Mouse (Mus musculus): ENCODE results near the gene Fstl4. TPM values are rescaled to one million over a fixed set of nuclear protein-coding genes. Genes with fewer than 3 reads are reported as not detected.
A peak's percentile ranks its signal among the peaks of the same experiment; 100 is the strongest.

Gene Fstl4
- 7.3 and 15.0 TPM in 2 replicates for polyA plus RNA-seq (2016; fragmentation: Nextera tagmentation; extraction: Ambion mirVana)

DNA sequence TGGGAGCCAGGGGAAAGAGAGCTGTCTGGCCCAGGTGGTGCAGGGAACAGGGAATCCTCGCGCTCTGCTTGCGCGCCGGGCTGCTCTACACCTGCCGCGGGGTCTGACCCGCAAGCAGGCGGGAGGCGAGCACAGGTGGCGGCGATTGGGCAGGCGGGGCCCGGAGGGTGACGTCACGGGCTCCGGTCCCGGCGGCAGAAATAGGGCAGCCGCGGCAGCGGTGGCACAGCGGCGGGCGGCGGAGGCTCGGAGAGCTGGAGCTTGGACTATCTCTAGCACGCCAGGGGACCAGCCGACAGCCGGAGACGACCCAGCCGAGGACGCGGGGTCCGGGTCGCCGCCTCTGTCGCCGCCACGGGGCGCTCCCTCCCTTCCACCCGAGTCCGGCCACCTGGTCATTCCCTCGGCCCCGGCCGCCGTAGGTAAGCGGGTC is at the start of gene Fstl4:
TSS of gene Fstl4 (plus strand) at position 174 of the 433 bp plus-strand sequence.
- no peaks in the 10 kb centered on the region for H3K9me3 ChIP-seq
- DNase-seq (ENCODE audit: low spot score): peak; percentile 71
- WGBS: under 1% methylated on average over 44 of the region's 48 CpGs
- no peaks in the 10 kb centered on the region for H3K36me3 ChIP-seq
- peak within 1 kb of the TSS; percentile 76 for H3K4me3 ChIP-seq
- H3K27ac ChIP-seq: peak within 1 kb of the TSS; percentile 86
- H3K27me3 ChIP-seq (ENCODE audit: insufficient read depth, poor library complexity, severe bottlenecking): peaks cover 51% of the 10 kb centered on the region
- H3K4me1 ChIP-seq: peaks cover 29% of the 10 kb centered on the region

DNA sequence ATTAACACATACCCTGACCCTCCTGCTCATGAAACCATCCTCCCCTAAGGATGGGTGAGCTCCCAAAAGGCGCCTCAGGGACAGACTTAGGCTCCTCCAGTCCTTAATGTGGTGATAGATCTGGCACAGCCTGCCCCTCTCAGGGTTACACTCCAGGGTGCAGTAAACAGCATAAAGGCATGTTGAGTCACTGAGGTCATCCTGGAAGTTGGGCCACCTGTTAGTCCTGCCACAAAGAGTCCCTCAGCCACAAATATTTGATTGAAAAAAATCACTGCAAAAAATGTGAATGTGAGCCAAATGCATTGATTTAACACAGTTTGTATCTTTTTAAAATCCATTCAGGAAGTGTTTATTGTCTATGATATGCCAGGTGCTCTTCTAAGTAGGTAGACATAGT is 45.9 kb upstream of the Fstl4 start:
- Histone ChIP-seq H3K4me1 (no peaks in the 10 kb centered on the region), H3K36me3 (no peaks in the 10 kb centered on the region), H3K27ac (no peak overlapping the region), H3K4me3 (no peak overlapping the region), H3K27me3 (ENCODE audit: insufficient read depth, poor library complexity, severe bottlenecking) (no peaks in the 10 kb centered on the region), H3K9me3 (no peaks in the 10 kb centered on the region)
- no peak for DNase-seq (ENCODE audit: low spot score)
- WGBS: 41% methylated on average over 1 of the region's 1 CpGs

DNA sequence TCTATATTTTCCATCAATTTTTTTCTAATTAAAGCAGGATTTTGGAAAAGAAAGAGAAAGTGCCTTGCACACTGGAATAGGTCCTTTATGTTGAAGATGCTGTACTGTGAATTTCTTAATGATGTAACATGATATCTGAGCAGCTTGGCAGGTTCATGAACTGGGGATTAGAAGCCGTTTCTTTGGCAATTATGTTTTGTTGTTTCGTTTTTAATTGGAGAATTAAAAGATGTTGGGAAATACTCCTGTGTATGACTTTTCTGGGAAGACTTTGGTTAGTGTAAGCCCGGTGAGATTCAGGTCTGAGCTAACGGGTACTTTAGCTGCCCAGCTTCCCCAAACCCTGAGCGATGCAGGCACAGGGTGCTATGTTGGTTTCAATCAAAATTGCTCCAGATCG is 43.3 kb upstream of the Fstl4 start:
- no peak overlapping the region for H3K4me3 ChIP-seq
- DNase-seq (ENCODE audit: low spot score): no peak
- no peaks in the 10 kb centered on the region for H3K27me3 ChIP-seq (ENCODE audit: insufficient read depth, poor library complexity, severe bottlenecking)

DNA sequence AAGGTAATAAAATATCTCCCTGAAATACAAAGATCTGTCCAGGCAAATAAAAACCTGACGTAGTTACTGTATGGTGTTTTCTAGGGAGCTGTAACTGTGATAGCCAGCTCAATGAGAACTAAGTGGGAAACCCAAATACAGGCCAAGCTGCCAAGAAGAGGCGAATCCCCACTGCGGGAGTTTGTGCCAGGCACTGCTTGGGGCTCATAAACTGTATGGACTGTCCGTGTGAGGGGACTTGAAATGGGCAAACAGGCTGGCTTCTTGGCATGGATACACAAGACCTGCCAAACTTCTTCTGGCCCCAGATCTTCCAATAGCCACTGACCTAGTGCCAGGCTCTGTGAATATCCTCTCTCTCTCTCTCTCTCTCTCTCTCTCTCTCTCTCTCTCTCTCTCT is 41.7 kb upstream of the Fstl4 start:
- WGBS: 86% methylated on average over 4 of the region's 4 CpGs
- no peak for DNase-seq (ENCODE audit: low spot score)
- H3K9me3 ChIP-seq: 0 out of 2 replicates have a peak, but pooled peaks cover 2% of the 10 kb centered on the region
- H3K36me3 ChIP-seq: no peaks in the 10 kb centered on the region
- no peaks in the 10 kb centered on the region for H3K4me1 ChIP-seq
- H3K4me3 ChIP-seq: no peak overlapping the region
- H3K27ac ChIP-seq: no peak overlapping the region
- no peaks in the 10 kb centered on the region for H3K27me3 ChIP-seq (ENCODE audit: insufficient read depth, poor library complexity, severe bottlenecking)

More for the DNA sequence above, 43.3 kb upstream of the Fstl4 start:
- H3K36me3 ChIP-seq: no peaks in the 10 kb centered on the region
- no peak overlapping the region for H3K27ac ChIP-seq
- 0 out of 2 replicates have a peak, but pooled peaks cover 1% of the 10 kb centered on the region for H3K9me3 ChIP-seq
- no peaks in the 10 kb centered on the region for H3K4me1 ChIP-seq
- 81% methylated on average over 6 of the region's 6 CpGs for WGBS

DNA sequence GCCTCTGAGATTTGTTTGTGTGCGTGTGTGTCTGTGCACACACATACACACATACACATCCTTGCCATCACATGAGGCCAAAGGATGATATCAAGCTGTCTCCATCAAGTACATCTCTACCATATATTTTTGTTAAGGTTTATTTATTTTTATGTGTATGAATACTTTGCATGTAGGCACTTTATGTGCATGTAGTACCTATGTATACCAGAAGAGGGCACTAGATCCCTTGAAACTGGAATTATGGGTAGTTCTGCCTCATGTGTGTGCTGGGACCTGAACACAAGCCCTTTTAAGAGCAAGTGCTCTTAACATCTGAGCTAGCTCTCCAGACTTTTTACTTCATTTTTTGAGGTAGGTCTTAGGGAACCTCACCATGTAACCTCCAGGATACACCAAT is 38.4 kb upstream of the Fstl4 start:
- Histone ChIP-seq H3K27me3 (ENCODE audit: insufficient read depth, poor library complexity, severe bottlenecking) (no peaks in the 10 kb centered on the region), H3K27ac (no peak overlapping the region), H3K36me3 (no peaks in the 10 kb centered on the region), H3K4me1 (no peaks in the 10 kb centered on the region), H3K4me3 (no peak overlapping the region), H3K9me3 (0 out of 2 replicates have a peak, but pooled peaks cover 2% of the 10 kb centered on the region)
- DNase-seq (ENCODE audit: low spot score): no peak
- 100% methylated on average over 1 of the region's 1 CpGs for WGBS

DNA sequence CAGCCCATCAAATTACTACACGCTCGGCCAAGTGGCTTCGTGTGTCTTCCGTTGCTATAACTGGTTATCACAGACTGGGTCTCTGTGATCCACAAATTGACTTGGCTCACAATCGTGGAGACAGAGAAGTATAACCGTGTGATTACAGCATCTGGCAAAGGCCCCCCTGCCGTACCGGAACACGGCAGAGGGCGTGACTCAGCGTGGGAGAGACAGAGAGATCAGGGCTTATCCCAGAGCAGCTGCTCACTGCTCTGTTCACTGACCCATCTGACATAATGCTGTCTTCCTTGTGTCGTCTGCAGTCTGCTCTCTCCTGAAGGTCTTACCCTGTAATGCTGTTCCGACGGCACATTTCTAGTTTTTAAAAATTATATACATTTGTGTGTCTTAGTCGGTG is 36.0 kb upstream of the Fstl4 start:
- no peak overlapping the region for H3K27ac ChIP-seq
- 0 out of 2 replicates have a peak, but pooled peaks cover 2% of the 10 kb centered on the region for H3K9me3 ChIP-seq
- H3K27me3 ChIP-seq (ENCODE audit: insufficient read depth, poor library complexity, severe bottlenecking): no peaks in the 10 kb centered on the region
- WGBS: 81% methylated on average over 15 of the region's 15 CpGs
- no peak for DNase-seq (ENCODE audit: low spot score)
- no peaks in the 10 kb centered on the region for H3K4me1 ChIP-seq
- no peaks in the 10 kb centered on the region for H3K36me3 ChIP-seq
- H3K4me3 ChIP-seq: no peak overlapping the region

DNA sequence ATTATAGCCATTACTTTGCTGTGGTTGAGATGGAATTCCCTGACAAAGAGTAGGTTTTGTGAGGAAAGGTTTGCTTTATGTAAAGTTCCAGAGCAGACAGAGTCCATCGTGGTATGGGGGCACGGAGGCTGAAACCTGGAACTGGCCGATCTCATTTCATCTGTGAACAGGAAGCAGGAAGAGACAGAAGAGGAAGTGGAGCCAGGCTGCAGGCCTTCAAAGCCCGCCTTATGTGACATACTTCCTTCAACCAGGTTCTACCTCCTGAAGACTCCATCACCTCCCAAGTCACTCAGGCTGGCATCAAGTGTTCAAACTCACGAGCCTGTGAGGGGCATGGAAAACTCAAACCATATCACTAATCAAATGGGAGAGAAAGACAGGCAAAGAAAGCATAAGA is 34.5 kb upstream of the Fstl4 start:
- no peak overlapping the region for H3K4me3 ChIP-seq
- no peaks in the 10 kb centered on the region for H3K27me3 ChIP-seq (ENCODE audit: insufficient read depth, poor library complexity, severe bottlenecking)
- H3K4me1 ChIP-seq: no peaks in the 10 kb centered on the region
- DNase-seq (ENCODE audit: low spot score): no peak
- 86% methylated on average over 5 of the region's 5 CpGs for WGBS
- 0 out of 2 replicates have a peak, but pooled peaks cover 2% of the 10 kb centered on the region for H3K9me3 ChIP-seq
- H3K27ac ChIP-seq: no peak overlapping the region
- H3K36me3 ChIP-seq: no peaks in the 10 kb centered on the region

DNA sequence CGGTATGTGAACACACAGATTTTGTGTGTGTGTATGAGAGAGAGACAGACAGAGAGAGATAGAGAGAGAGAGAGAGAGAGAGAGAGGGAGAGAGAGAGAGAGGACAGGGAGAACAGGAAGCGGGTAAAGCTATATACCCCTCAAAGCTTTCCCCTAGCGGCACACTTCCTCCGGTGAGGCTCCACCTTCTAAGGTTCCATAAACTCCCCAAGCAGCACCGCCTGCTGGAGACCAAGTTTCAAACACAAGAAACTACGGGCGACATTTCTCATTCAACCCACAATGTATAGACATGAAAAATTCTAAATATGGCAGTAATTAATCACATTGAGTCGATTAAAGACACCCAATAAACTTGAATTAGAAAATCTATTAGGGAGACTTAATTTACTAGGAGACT is 32.5 kb upstream of the Fstl4 start:
- WGBS: 52% methylated on average over 8 of the region's 8 CpGs
- Histone ChIP-seq H3K27ac (no peak overlapping the region), H3K9me3 (no peaks in the 10 kb centered on the region), H3K27me3 (ENCODE audit: insufficient read depth, poor library complexity, severe bottlenecking) (no peaks in the 10 kb centered on the region), H3K4me1 (peaks cover 11% of the 10 kb centered on the region; the same call in 1 of the 2 replicates), H3K36me3 (no peaks in the 10 kb centered on the region), H3K4me3 (no peak overlapping the region)
- no peak for DNase-seq (ENCODE audit: low spot score)

DNA sequence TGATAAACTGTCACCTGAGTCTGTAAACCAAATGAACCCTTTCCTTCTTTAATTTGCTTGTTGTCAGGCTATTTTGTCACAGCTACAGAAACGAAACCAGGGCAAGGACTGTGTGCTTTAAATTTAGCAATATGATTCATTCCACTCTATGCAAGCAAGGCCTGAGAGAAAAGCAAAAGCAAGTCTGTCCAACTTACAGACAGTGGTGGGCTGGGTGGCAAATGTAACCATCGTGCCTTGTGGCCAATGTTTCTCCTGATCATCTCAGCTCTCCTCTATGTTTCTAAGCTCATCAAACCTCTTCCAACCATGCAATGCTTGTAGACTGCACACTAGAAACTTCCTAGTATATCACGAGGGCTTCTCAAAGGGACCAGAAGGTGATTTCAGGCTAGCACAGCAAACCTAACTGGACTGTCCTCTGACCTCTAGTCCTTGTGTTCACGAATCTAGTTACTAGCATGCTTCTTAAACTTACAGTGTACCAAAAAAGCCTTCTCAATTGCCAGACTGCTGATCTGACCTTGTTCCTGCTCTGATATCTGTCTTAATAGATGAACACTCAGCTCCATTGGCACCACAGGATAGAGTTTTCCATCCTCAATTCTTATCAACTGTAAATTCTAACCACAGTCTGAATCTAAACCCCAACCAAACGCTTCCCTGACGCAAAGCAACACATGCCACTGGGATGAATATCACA is 29.8 kb upstream of the Fstl4 start:
- no peaks in the 10 kb centered on the region for H3K36me3 ChIP-seq
- H3K27me3 ChIP-seq (ENCODE audit: insufficient read depth, poor library complexity, severe bottlenecking): no peaks in the 10 kb centered on the region
- H3K27ac ChIP-seq: no peak overlapping the region
- no peak overlapping the region for H3K4me3 ChIP-seq
- 73% methylated on average over 6 of the region's 6 CpGs for WGBS
- peaks cover 17% of the 10 kb centered on the region; the same call in 1 of the 2 replicates for H3K4me1 ChIP-seq
- no peaks in the 10 kb centered on the region for H3K9me3 ChIP-seq
- no peak for DNase-seq (ENCODE audit: low spot score)

DNA sequence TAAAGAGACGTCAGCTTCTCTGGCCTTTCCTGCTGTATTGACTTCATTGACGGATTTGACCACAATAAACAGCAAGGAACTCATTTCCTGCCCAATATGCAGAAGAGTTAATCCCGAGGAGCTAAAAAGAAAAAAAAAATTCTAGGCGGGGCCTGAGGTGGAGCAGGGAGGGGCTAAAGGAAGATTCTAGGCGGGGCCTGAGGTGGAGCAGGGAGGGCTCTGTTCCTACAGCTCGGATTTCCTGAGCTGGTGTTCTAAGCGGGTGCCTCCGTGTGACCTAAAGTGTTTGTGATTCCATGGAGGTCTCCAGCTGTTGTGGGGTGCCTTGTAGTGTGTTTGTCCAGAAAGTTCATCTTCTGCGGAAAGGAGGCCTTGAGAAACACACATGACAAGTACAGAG is 25.2 kb upstream of the Fstl4 start:
- H3K36me3 ChIP-seq: no peaks in the 10 kb centered on the region
- 0 out of 2 replicates have a peak overlapping the region, but pooled peaks have one; percentile 5 for H3K27ac ChIP-seq
- H3K27me3 ChIP-seq (ENCODE audit: insufficient read depth, poor library complexity, severe bottlenecking): no peaks in the 10 kb centered on the region
- no peak overlapping the region for H3K4me3 ChIP-seq
- no peak for DNase-seq (ENCODE audit: low spot score)
- peaks cover 22% of the 10 kb centered on the region for H3K4me1 ChIP-seq
- no peaks in the 10 kb centered on the region for H3K9me3 ChIP-seq
- WGBS: 25% methylated on average over 9 of the region's 9 CpGs

DNA sequence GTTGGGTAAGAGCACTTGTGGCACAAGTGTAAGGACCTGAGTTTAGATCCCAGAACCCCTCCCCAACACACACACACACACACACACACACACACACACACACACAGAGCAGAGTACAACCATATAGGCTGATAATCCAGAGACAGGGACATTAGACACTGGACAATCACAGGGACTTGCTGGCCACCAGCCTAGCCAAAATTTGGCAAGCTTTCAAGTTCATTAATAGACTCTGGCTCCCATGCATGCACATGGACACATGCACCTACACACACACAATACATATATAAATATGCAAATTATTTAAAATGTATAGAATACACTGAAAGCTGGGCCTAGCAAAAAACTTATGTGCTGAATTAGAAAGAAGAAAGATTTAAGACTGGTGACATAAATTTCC is 24.0 kb upstream of the Fstl4 start:
- no peak for DNase-seq (ENCODE audit: low spot score)
- H3K27me3 ChIP-seq (ENCODE audit: insufficient read depth, poor library complexity, severe bottlenecking): no peaks in the 10 kb centered on the region
- H3K36me3 ChIP-seq: no peaks in the 10 kb centered on the region
- no peaks in the 10 kb centered on the region for H3K9me3 ChIP-seq
- H3K27ac ChIP-seq: no peak overlapping the region
- H3K4me1 ChIP-seq: peaks cover 30% of the 10 kb centered on the region
- H3K4me3 ChIP-seq: no peak overlapping the region

DNA sequence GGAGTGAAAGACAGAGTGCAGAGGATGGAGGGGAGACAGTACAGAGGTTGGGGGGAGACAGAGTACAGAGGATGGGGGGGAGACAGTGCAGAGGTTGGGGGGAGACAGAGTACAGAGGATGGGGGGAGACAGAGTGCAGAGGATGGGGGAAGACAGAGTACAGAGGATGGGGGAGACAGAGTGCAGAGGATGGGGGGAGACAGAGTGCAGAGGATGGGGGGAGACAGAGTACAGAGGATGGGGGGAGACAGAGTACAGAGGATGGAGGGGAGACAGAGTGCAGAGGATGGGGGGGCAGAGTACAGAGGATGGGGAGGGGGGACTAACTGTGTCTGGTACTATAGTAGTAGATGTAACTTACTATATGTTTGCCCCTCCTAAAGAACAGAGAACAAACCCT is 20.5 kb upstream of the Fstl4 start:
- Histone ChIP-seq H3K4me3 (no peak overlapping the region), H3K36me3 (no peaks in the 10 kb centered on the region), H3K27me3 (ENCODE audit: insufficient read depth, poor library complexity, severe bottlenecking) (no peaks in the 10 kb centered on the region), H3K4me1 (peaks cover 35% of the 10 kb centered on the region), H3K9me3 (no peaks in the 10 kb centered on the region), H3K27ac (peak overlapping the region; percentile 86)
- no peak for DNase-seq (ENCODE audit: low spot score)

DNA sequence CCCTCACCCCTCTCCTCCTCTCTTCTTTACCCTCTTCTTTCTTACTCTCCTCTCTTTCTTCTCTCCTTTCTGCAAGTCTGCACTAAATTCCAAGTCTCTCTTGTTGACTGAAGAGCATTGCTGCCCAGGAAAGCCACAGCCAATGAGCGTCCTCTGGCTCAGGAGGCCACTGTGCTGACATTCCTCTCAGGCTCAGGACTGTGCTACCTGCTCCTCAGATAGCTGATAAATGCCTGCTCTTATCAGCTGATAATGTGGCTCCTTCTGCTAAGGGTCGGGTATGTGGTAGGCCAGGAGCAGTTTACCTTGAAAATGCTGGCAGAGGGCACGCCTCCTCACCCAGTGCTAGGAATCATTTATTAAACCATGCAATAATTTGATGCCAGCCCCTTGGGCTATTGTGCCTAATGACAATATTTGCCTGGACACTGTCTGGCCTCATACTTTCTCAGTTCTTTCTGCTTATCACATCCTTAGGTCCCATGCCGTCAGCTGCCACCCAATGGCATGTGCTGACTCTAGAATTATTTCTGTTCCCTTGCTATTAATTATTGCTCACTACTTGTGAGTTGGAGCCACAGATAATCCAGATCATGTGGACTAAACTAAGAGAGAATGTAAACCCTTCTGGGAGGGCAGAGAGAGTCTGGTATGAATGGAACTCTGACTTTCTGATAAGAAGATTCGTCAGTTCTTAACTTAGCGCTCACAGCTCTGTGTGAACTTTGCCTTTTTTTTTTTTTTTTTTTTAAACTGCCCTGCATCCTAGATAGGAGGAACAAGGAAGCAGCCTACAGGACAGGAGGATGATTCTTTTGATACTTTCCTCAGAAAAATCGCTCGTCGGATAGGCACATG is 19.6 kb upstream of the Fstl4 start:
- H3K27me3 ChIP-seq (ENCODE audit: insufficient read depth, poor library complexity, severe bottlenecking): no peaks in the 10 kb centered on the region
- WGBS: 14% methylated on average over 9 of the region's 9 CpGs
- peak overlapping the region; percentile 24; the same call in 1 of the 2 replicates for H3K4me3 ChIP-seq
- DNase-seq (ENCODE audit: low spot score): no peak
- H3K27ac ChIP-seq: peak overlapping the region; percentile 86
- H3K4me1 ChIP-seq: peaks cover 29% of the 10 kb centered on the region
- H3K36me3 ChIP-seq: no peaks in the 10 kb centered on the region
- H3K9me3 ChIP-seq: no peaks in the 10 kb centered on the region
